Mouse (Mus musculus): ENCODE results near the gene Rsbn1.

DNA sequence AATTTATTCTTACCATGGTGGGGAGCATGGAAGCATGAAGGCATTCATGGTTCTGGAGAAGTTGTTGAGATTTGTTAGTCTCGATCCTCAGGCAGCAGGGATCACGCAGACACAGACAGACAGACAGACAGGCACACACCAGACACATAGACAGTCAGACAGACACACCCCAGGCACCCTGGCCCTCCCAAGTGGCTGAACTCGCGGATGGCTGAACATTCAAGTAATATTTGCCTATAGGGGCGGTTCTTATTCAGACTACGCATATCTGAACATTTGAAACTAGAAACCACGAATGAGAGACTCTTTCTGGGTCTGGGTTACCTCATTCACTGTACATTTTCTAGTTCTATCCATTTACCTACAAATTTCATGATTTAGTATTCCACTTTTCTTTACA, 34.7 kb downstream of the Rsbn1 start:
- TF ChIP-seq POU5F1 (IDR thresholded peaks at IDR 0.05; ENCODE audit: borderline replicate concordance, low read length) (no peak), CTCF (conservative IDR thresholded peaks at IDR 0.05; ENCODE audit: low read length) (no peak)

Measured in E14TG2a.4 (cell line).